Mouse (Mus musculus) adrenal gland, postnatal 25 days (tissue): Measurements from ENCODE around the gene Atp1a4. TPM values are rescaled to one million over a fixed set of nuclear protein-coding genes. Genes with fewer than 3 reads are reported as not detected.

ENCODE experiments used
- DNase-seq: peaks from one replicate; pipeline ENCODE4 v3.0.0; 2021; ENCODE audit warnings: mixed read lengths
- total RNA-seq: library from RNA; stranded (reverse); gene quantifications from 2 replicates; pipeline ENCODE4 v1.2.3, GENCODE M21; 2021

Atp1a4 gene
- total RNA-seq, 1 experiment from 2014 or later, result 0.88 TPM

DNA sequence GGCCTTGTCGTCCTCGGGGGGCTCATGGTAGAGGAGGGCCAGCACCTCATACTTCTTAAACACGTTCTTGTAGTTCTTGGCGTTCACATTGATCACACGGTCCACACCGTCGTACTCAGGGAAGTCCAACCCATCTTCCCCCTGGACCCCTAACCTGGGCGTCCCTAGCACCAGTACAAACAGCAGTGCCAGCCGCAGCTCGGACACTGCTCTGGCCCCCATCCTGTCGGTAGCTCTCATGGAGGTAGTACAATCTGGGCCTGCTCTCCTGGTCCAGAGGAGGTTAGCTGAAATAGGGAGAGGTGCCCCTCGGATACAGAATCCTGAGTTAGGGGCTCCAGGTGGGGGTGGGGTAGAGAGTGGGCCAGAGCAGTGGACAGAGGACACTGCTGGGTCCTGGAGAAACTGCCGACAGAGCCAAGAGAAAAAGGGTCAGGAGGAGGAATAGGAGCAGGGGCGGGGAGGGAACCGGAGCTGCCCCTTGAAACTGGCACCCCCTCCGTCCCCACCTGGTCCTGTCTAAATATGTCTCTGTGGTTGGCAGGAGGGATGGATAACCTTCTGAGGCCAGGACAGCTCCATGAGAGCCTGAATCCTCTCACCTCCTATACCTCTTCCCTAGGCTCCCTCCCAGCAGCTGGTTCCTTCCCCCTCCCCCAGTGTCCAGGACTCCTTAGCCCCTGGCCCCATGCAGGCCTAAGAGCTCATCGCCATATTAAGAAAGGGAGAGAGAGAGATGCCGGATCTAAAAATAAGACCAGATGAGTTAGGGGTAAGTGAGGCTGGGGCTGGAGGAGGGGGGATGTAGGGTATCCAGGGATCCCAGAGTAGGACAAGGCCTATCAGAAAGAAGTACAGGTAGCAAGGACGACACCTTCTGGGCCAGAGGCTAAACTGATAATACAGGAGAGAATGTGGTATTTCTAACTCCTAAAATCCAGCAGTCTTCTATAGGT, 38.5 kb downstream of the Atp1a4 start, which contains the start of gene Casq1:
Casq1 (minus strand) TSS at position 418 of the 956 bp plus-strand sequence.
- DNase-seq, result no peak

DNA sequence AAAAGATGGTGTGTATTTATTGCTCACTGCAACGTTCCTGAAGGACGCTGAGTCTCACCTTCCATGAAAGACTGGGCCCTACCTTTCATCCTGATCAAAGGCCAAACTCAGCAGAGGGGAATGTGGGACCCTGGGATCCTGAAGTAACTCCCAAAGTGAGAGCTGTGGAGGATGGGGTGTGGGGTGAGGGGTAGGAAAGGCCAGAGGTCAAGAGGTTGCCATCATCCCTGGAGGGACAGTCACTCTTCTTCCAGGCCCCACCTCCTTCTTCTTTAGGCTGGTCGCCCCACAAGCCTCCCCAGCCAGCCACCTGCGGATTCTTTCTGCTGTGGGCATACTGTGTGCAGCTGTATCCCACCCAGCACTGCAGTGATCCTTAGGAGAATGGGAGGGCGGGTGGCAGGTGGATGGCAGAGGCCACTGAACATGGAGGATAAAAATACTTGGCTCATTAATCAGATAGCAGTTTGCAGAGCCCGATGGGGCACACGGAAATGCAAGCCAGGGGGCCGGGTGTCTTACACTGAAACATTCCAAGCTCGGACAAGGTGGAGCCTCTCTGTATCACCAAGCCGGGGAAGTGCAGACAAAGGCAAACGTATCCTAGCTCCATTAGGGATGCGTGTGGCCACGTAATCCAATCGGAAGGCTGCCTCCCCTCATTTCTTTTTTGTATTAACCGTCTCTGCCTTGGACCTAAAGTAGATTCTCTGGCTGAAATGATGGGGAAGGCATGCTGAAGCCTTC, 39.9 kb downstream of the Atp1a4 start:
- DNase-seq, result no peak

DNA sequence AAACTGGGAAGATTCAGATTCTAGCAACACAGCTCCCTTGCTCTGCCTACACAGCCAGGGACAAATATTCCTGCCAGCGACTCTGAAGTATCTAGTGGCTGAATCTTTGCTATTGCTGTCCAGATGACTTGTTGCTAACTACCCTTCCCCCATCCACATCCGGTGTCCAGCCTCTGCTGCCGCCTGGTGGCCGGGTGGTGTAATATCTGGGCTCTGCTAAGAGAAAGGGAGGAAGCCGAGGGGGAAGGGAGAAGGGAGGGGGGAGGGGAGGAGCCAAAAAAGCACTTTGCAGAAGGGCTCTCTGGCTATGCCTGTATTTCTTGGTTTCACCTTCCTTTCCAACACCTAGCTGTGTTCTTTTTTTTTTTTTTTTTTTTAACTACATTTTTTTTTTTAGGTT, 41.1 kb downstream of the Atp1a4 start:
- DNase-seq, result peak; percentile 92

DNA sequence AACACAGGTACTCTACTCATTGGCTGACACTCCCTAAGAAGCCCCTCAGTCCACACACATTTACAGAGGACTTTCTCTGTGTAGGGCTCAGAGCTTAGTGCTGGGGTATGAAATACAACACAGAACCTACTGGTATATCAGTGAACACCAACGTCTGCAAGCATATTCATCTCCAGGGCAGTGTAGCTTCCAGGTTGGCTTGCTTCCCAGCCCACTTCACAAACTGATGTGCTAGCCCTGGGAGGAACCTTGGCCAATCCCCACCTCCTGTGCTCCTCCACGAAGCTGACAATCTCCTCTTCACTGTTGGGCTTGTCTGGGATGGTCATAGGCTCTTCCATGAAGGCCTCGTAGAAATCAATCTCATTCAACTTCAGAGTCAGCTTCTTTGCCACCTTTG, 43.5 kb downstream of the Atp1a4 start:
- no peak for DNase-seq

DNA sequence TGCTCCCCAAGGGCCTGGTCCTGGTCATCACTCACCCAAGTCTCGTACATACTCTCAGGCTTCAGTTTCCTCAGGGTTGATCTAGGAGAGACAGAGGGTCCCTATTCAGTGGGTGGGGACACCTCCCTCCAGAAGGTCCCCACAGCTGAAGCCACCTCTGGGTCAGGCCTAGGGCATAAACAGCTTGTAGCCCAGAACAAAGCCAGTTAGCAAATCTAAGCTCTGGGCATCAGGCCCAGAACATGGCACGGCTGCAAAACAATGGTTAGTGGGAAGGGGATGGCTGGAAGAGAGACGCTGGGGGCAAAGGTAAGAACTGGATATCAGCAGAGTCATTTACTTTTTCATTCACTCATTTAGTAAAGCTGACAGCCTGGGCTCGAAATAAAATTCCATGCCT, 44.4 kb downstream of the Atp1a4 start:
- no peak for DNase-seq

DNA sequence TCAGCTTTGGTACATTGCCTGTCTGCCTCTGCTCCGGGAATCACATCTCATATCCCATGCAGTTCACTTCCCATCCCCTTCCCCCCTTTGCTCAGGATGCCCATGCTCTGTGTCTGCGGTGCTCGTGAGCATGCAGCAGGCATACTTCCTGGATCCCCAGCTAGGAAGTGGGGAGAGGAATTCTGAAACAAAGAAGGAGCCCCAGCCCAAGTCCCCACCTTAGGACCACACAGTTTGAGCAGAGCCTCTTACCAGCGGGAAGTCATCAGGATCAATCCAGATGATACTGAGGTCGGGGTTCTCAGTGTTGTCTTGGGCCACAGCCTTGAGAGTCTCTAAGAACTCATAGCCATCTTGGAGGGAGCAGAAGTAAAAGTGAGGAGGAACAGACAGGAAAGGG, 45.4 kb downstream of the Atp1a4 start:
- DNase-seq, result no peak

DNA sequence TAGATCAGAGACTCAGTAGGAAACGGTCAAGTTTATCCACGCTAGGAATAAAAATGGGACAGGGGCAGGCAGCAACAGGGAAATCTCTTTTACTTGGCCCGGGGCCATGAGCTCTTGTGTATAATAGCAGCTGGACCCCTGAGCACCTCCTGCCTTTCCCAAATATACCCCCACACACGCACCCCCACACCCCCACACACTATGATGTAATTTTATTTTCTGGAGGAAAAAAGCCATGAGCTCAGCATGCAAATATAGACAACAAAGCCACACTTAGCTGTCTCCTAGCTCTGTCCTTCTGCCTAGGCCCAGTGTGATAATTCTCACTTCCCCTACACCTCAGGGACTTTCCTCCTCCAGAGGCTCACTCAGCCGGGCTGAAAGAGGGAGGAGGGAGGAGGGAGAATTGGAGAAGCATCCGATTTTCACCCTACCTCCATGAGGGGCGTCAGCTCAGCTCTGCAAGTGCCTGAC, 51.1 kb downstream of the Atp1a4 start:
- DNase-seq, result no peak

DNA sequence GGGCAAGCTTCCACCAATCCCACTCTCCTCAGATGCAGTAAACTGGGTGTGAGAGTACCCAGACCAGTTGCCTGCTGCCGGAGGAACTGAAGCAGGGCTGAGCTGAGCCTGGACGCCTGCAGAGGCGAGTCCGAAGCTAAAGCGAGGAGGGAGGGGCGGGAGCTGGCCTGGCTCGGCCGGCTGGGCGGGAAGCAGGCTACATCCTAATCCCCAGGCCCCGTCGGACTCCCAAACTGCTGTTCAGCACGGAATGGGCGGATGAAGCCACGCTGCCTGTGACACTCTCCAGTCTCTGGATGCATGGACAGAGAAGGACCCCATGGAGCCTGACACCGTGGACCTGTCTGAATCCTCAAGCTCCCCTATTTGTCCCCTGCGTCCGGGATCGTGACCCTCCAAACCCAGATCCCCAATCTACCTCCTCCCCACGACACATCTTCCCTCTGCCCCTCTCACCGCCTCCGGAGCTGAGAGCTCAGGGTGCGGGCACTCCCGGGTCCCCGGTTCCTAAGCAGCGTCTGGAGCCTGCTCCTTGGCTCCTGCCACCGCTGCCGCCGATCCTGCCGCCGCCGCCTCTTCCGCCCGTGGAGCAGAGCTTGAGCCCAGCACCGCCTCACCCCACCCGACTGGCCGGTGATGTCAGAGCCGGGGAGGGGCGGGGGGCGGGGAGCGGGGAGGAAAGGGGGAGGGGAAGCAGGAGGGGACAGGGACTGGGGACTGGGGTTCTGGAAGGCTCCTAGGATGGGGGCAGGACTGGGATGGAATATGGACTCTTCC, 51.9 kb downstream of the Atp1a4 start, which contains the start of gene Pea15a:
Pea15a (minus strand) TSS at position 664 of the 777 bp plus-strand sequence.
- DNase-seq, result peak; percentile 87

DNA sequence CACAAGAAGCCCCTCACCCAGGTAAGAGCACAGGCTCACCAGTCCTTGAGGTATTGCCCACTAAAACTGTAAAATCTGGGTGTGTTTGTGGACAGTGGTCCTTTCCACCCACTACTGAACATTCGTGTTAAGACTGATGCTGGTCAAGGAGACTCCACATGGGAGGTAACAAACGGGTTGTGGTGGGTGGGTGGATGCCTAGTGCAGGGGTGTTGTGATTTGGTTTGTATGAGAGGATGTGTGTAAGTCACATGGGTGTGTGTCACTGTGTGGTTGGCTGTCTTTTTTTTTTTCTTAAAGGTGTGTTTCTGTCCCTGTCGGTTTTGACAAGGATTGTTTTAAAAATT, 52.5 kb downstream of the Atp1a4 start:
- no peak for DNase-seq

DNA sequence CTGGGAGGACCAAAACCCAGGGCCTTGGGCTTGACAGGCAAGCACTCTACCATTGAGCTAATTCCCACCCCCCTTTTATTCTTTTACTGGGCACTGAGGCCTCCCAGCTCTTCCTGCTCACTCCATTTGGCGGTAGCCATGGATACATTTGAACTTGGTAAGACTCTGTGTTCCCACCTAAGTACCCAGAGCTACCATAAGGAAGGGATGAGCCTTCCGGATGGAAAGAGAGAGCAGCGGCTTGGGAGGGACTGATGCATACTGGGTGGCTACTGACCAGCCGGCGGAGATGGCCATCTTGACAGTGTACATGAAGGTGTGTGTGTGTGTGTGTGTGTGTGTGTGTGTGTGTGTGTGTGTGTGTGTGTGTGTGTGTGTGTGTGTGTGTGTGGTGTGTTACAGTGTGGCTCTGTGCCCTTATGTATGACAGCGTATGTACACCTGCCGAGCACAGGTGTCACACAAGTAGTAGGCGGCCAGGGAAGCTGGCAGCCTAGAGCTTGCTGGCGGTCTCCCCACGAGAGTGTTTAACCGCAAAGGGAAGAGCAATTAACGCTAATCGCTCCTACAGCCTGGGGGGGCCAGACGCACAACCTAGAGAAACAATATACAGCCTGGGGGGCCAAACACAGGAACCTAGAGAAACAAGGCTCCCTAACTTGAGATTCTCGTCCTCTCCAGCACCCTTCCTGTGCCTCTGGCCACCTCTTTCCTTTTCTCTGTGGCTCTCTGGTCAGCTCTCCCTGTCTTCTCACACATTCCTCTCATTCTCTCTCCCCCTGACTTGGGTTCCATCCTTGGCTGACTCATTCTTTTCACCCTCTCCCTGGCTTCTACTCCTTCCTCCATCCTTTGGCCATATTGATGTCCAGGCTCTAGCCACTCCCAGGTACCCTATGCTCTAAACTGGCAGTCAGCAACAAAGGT, 53.1 kb downstream of the Atp1a4 start:
- DNase-seq, result no peak

DNA sequence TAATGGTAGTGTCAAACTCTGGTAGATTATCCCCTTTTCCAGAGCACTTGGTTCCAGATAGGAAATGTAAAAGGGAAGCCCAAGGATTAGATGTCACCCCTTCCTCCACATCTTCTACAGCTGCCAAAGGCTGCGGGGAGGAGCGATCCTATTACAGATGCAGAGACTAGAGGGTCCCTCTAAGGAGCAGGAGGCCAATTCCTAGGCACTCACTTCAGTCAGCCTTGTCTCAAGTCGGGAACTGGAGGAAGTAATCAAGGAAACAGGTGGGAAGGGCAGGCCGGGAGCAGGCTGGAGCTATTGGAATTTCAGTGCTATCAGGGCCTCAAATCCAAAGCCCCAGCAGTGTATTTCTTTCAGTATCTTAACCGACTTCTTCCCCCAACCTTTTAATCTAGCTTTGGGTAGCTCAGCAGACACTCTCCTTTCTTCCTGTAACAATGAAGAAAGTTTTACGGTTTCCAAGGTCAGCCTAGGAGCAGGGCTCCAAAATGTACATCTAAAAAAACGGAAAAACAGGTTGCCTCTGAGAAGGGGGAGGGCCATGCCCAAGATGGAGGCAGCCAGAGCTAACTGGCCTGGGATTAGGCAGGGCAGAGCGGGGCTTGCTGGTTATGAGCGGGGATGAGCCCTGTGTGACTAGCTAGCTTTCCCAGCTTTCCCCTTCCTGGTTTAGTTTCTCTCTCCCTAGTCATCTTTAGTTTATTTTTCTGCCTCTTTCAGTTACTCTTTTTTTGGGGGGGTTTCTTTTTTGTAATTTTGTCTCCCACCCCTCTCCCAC, 54.0 kb downstream of the Atp1a4 start:
- no peak for DNase-seq

DNA sequence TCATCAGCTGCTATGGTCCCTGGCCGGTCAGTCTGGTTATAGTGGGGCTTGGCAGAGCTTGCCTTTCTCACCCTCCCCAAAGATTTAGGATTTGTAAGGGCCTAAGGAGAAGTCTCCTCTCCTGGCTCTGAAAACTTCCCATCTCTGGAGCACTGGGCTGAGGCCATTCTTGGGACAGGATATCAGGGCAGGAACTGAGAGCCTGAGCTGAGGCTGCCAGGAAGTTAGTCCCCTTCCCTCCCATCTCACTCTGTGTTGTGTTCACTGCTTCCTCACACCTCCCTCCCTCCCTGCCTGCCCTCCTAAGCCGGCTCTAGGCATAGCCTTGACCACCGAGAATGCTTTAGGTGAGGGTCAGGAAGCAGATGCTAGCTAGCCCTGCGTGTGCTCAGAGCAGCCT, 54.6 kb downstream of the Atp1a4 start:
- no peak for DNase-seq

DNA sequence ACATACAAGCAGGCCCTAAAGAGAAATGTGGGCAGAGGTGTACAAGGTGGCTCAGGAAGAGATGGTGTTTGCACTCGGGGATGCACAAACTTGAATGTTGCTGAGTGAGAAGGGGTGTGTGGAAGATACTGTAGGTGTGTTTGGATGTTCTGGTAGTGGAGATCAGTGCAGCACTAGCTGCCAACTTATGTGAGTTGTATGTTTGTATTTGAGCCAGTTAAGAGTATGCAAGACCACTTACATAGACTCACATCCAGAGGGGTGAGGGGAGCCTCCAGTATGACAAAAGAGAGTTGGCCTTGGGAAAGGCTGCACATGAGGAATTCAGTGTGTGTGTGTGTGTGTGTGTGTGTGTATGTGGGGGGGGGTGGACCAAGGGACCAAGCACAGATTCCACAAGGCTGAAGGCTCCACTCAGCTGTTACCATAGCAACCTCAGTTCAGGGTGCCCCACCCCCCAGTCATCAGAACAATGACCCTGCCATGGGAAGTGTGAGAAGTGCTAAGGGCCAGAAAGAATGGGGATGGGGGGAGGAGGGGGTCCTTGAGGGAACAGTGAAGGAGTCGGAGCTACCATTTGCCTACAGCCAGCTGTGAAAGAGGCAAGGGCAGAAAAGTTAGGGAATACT, 55.2 kb downstream of the Atp1a4 start:
- DNase-seq, result no peak

DNA sequence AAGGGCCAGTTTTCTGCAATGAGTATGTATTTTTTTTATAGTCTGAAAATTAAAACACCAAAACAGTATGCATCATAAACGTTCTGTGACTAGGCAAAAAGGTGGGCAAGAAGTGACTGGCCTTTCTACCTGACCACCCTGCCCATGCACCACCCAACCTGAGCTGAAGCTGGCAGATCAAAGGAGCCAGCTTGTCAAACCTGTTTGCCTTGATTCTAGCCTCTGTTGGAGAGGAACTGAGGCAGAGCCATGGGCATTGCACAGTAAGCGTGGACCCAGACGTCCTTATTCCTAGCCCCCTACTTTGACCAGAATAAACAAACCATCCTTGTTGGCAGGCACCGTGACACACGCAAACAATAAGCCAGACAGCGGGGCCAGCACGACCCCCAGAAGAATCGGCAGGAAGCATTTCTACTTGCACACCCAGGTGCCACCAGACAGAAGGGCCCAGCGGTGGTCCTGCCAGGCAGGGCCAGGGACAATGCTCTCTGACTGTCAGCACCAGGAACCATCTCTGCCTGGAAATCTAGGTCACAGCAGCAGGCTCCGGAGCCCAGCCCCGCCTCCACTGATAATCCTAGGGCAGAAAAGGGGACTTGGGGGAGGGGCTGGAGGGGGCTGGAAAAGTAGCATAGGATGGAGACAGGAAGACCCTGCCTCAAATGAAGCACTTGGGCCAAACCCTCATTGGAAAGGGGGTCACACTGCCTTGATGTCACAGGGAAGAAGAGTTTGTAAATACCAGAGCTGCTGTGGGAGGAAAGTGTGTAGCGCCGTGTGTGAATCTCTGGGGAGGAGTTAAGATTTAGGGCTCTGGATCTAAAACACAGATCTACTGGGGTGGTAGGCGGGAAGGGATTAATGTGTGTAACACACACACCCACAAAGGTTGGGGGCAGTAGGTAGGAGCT, 56.0 kb downstream of the Atp1a4 start:
- peak; percentile 42 for DNase-seq

DNA sequence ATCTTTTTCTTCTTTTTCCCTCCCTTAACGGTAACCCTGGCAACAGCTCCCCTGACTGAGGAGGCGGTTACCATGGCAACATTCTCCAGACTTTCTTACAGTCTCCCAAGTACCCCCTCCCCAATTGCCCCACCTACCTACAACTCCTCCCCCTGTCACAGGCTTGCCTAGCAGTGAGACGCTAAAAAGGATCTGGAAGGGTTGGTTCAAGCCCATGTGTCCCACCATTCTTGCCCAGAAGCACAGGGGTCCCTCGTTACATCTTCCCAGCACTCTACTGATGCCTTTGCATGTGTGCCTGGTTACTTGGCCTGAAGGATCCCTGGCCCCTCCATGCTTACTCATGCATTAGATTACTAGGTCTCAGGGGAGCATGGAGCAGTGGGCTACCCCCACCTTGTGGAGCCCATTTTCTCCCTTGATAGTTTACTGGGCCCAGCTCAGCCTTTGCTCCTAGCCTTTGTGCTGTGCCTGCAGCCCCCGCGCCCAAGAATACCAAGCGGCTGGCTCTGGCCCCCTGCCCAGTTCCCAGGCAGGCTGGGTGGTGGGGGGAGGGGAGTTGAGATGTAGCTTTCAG, 57.3 kb downstream of the Atp1a4 start:
- DNase-seq, result peak; percentile 35

DNA sequence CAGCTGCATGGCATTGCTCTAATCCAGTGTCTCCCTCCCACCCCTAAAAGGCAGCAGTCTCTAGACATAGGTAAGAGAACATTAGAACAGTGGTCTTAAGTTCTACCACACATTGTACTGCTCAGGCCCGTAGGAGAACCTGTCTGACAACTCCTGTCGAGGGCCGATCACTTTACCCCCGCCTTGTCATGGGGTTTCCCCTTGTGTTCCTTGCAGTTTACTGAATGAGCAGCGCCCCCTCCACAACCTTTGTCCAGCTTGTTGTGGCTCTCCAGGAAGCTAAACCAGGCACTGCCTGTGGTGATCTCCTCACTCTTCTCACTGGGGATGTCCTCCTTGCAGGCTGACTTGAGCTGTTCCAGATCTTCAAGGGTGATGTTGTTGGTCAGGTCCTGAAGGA, 58.1 kb downstream of the Atp1a4 start:
- no peak for DNase-seq

DNA sequence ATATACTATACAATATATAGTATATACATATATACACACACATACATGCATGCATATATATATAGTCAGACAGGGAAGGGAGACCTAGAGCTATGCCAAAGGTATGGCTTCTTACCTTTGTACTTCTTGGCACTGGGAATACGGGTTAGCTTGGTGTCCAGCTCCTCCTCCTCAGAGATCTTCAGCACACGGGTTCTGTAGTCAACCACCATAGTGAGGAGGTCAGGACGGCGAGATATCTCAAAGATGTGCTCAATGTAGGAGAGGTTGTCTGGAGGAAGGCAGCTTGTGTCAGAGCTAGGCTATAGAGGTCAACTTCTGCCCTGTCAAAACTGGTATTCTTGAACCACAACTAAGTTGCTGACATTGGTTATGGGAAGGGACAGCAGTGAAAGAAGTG, 59.2 kb downstream of the Atp1a4 start:
- no peak for DNase-seq

DNA sequence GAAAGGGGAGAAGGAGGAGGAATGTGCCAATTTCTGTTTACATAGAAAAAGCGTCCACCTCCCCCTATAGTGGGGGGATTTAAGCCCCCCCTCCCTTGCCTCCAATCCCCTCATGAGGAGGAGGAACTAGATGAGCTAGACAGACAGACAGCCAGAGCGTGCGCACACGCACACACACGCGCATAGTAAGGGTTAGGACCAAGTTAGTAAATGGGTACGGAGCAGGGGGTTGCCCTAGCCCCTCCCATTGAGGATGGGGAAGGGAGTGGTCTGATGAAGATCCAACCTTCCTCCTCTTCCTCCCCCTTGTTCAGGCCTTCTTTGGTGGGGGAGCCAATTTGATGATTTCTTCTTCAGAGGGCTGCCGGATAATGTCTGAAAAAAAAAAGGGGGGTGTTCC, 59.9 kb downstream of the Atp1a4 start:
- DNase-seq, result no peak
